Mouse (Mus musculus): ENCODE results near the gene Rad50. TPM values are rescaled to one million over a fixed set of nuclear protein-coding genes. Genes with fewer than 3 reads are reported as not detected.

Gene Rad50
- 76.9 TPM in 1 of 2 replicates, not detected in the other for polyA plus RNA-seq (2012; ENCODE audit: insufficient read depth, insufficient read length, low replicate concordance, missing spikeins)

- Histone ChIP-seq H3K4me1 (ENCODE audit: control insufficient read depth, insufficient read depth, low read length) (no peaks in the 10 kb centered on the region), H3K27ac (ENCODE audit: insufficient read depth, low read depth, low read length) (no peak within 1 kb of the TSS), H3K4me3 (ENCODE audit: insufficient read depth, low read depth, low read length) (peak within 1 kb of the TSS; percentile 83)
- TF ChIP-seq CTCF (IDR thresholded peaks at IDR 0.05; ENCODE audit: insufficient read depth, low read depth, low read length) (no peak), POLR2A (IDR thresholded peaks at IDR 0.05; ENCODE audit: insufficient read depth, low read depth, low read length) (peak; percentile 71)
- 3% methylated on average over 55 of the region's 55 CpGs for WGBS
Observed at GRCm38 (mm10) chr11:53706934-53707717, at the start of gene Rad50. TSS of gene Rad50 (minus strand) at chr11:53707319.

GRCm38 (mm10) chr11:53755011-53755595 is 48.0 kb upstream of the Rad50 start:
- TF ChIP-seq POLR2A (IDR thresholded peaks at IDR 0.05; ENCODE audit: insufficient read depth, low read depth, low read length) (no peak), CTCF (IDR thresholded peaks at IDR 0.05; ENCODE audit: insufficient read depth, low read depth, low read length) (no peak)
- Histone ChIP-seq H3K4me1 (ENCODE audit: control insufficient read depth, insufficient read depth, low read length) (peaks cover 7% of the 10 kb centered on the region), H3K4me3 (ENCODE audit: insufficient read depth, low read depth, low read length) (no peak overlapping the region), H3K27ac (ENCODE audit: insufficient read depth, low read depth, low read length) (no peak overlapping the region)
- WGBS = 84% methylated on average over 12 of the region's 12 CpGs

- TF ChIP-seq CTCF (IDR thresholded peaks at IDR 0.05; ENCODE audit: insufficient read depth, low read depth, low read length) (no peak), POLR2A (IDR thresholded peaks at IDR 0.05; ENCODE audit: insufficient read depth, low read depth, low read length) (no peak)
- H3K4me3 ChIP-seq (ENCODE audit: insufficient read depth, low read depth, low read length) = no peak overlapping the region
- no peak overlapping the region for H3K27ac ChIP-seq (ENCODE audit: insufficient read depth, low read depth, low read length)
- H3K4me1 ChIP-seq (ENCODE audit: control insufficient read depth, insufficient read depth, low read length) = no peaks in the 10 kb centered on the region
- 50% methylated on average over 5 of the region's 5 CpGs for WGBS
Observed at GRCm38 (mm10) chr11:53749716-53750352, 42.7 kb upstream of the Rad50 start.

- Histone ChIP-seq H3K27ac (ENCODE audit: insufficient read depth, low read depth, low read length) (no peak overlapping the region), H3K4me1 (ENCODE audit: control insufficient read depth, insufficient read depth, low read length) (no peaks in the 10 kb centered on the region), H3K4me3 (ENCODE audit: insufficient read depth, low read depth, low read length) (no peak overlapping the region)
- TF ChIP-seq CTCF (IDR thresholded peaks at IDR 0.05; ENCODE audit: insufficient read depth, low read depth, low read length) (no peak), POLR2A (IDR thresholded peaks at IDR 0.05; ENCODE audit: insufficient read depth, low read depth, low read length) (no peak)
- WGBS = 46% methylated on average over 4 of the region's 4 CpGs
Observed at GRCm38 (mm10) chr11:53749306-53749705, 42.2 kb upstream of the Rad50 start.

GRCm38 (mm10) chr11:53748614-53749013 is 41.5 kb upstream of the Rad50 start:
- H3K27ac ChIP-seq (ENCODE audit: insufficient read depth, low read depth, low read length) = no peak overlapping the region
- H3K4me1 ChIP-seq (ENCODE audit: control insufficient read depth, insufficient read depth, low read length) = no peaks in the 10 kb centered on the region
- WGBS = 94% methylated on average over 6 of the region's 6 CpGs
- no peak overlapping the region for H3K4me3 ChIP-seq (ENCODE audit: insufficient read depth, low read depth, low read length)
- no peak for TF ChIP-seq POLR2A (IDR thresholded peaks at IDR 0.05; ENCODE audit: insufficient read depth, low read depth, low read length)
- TF ChIP-seq CTCF (IDR thresholded peaks at IDR 0.05; ENCODE audit: insufficient read depth, low read depth, low read length) = no peak

- 94% methylated on average over 9 of the region's 9 CpGs for WGBS
- H3K4me1 ChIP-seq (ENCODE audit: control insufficient read depth, insufficient read depth, low read length) = no peaks in the 10 kb centered on the region
- no peak overlapping the region for H3K4me3 ChIP-seq (ENCODE audit: insufficient read depth, low read depth, low read length)
- no peak overlapping the region for H3K27ac ChIP-seq (ENCODE audit: insufficient read depth, low read depth, low read length)
- TF ChIP-seq POLR2A (IDR thresholded peaks at IDR 0.05; ENCODE audit: insufficient read depth, low read depth, low read length) = no peak
- TF ChIP-seq CTCF (IDR thresholded peaks at IDR 0.05; ENCODE audit: insufficient read depth, low read depth, low read length) = no peak
Observed at GRCm38 (mm10) chr11:53747985-53748384, 40.9 kb upstream of the Rad50 start.

GRCm38 (mm10) chr11:53745260-53745659 is 38.1 kb upstream of the Rad50 start:
- no peak overlapping the region for H3K4me3 ChIP-seq (ENCODE audit: insufficient read depth, low read depth, low read length)
- 91% methylated on average over 2 of the region's 2 CpGs for WGBS
- H3K27ac ChIP-seq (ENCODE audit: insufficient read depth, low read depth, low read length) = no peak overlapping the region
- TF ChIP-seq CTCF (IDR thresholded peaks at IDR 0.05; ENCODE audit: insufficient read depth, low read depth, low read length) = no peak
- no peak for TF ChIP-seq POLR2A (IDR thresholded peaks at IDR 0.05; ENCODE audit: insufficient read depth, low read depth, low read length)
- H3K4me1 ChIP-seq (ENCODE audit: control insufficient read depth, insufficient read depth, low read length) = no peaks in the 10 kb centered on the region

GRCm38 (mm10) chr11:53742353-53742752 is 35.2 kb upstream of the Rad50 start:
- TF ChIP-seq POLR2A (IDR thresholded peaks at IDR 0.05; ENCODE audit: insufficient read depth, low read depth, low read length) (no peak), CTCF (IDR thresholded peaks at IDR 0.05; ENCODE audit: insufficient read depth, low read depth, low read length) (no peak)
- Histone ChIP-seq H3K4me1 (ENCODE audit: control insufficient read depth, insufficient read depth, low read length) (no peaks in the 10 kb centered on the region), H3K27ac (ENCODE audit: insufficient read depth, low read depth, low read length) (no peak overlapping the region), H3K4me3 (ENCODE audit: insufficient read depth, low read depth, low read length) (no peak overlapping the region)
- 38% methylated on average over 5 of the region's 5 CpGs for WGBS

- Histone ChIP-seq H3K4me3 (ENCODE audit: insufficient read depth, low read depth, low read length) (no peak overlapping the region), H3K4me1 (ENCODE audit: control insufficient read depth, insufficient read depth, low read length) (0 out of 2 replicates have a peak, but pooled peaks cover 3% of the 10 kb centered on the region), H3K27ac (ENCODE audit: insufficient read depth, low read depth, low read length) (no peak overlapping the region; the same call in 1 of the 2 replicates)
- TF ChIP-seq POLR2A (IDR thresholded peaks at IDR 0.05; ENCODE audit: insufficient read depth, low read depth, low read length) (no peak), CTCF (IDR thresholded peaks at IDR 0.05; ENCODE audit: insufficient read depth, low read depth, low read length) (no peak)
- 37% methylated on average over 6 of the region's 6 CpGs for WGBS
Observed at GRCm38 (mm10) chr11:53737573-53737946, 30.4 kb upstream of the Rad50 start.
